Mouse (Mus musculus) large intestine, adult 2 months (tissue): ENCODE data around the gene Gm17949. TPM values are rescaled to one million over a fixed set of nuclear protein-coding genes. Genes with fewer than 3 reads are reported as not detected.

ENCODE experiments used
- polyA plus RNA-seq: library from polyadenylated mRNA; depleted of rRNA; stranded (reverse); fragments of >200 nt; gene quantifications from 2 replicates; pipeline ENCODE4 v1.2.3, GENCODE M21; 2012; rRNA removed

Gm17949 gene
- polyA plus RNA-seq, 1 experiment = not detected

Other genes with a start within 250 kb of the Gm17949 start
- gene Dus3l, start 246.7 kb upstream of the Gm17949 start, polyA plus RNA-seq = 42.7 and 53.1 TPM in 2 replicates
- 3.3 and 4.1 TPM in 2 replicates for gene Prr22, start 241.2 kb upstream of the Gm17949 start, polyA plus RNA-seq
- 6.2 and 9.9 TPM in 2 replicates for gene Rfx2, start 180.5 kb upstream of the Gm17949 start, polyA plus RNA-seq
- not detected in 2 replicates for gene Acsbg2, start 137.0 kb upstream of the Gm17949 start, polyA plus RNA-seq
- gene 1700061G19Rik, start 136.0 kb upstream of the Gm17949 start, polyA plus RNA-seq = 0.15 and 0.19 TPM in 2 replicates
- 32.3 and 39.8 TPM in 2 replicates for gene Mllt1, start 76.1 kb upstream of the Gm17949 start, polyA plus RNA-seq
- 13.3 and 19.9 TPM in 2 replicates for gene Acer1, start 29.3 kb upstream of the Gm17949 start, polyA plus RNA-seq
- 124 and 128 TPM in 2 replicates for gene Clpp, start 21.2 kb upstream of the Gm17949 start, polyA plus RNA-seq
- 30.1 and 31.5 TPM in 2 replicates for gene Alkbh7, start 14.1 kb upstream of the Gm17949 start, polyA plus RNA-seq
- gene Pspn, start 11.5 kb upstream of the Gm17949 start, polyA plus RNA-seq = not detected in 2 replicates
- gene Gtf2f1, start 181 bp upstream of the Gm17949 start, polyA plus RNA-seq = 37.4 and 43.8 TPM in 2 replicates
- gene Khsrp, start 20.1 kb downstream of the Gm17949 start, polyA plus RNA-seq = 45.6 and 60.9 TPM in 2 replicates
- not detected in 2 replicates for gene Slc25a41, start 30.2 kb downstream of the Gm17949 start, polyA plus RNA-seq
- 175 and 198 TPM in 2 replicates for gene Crb3, start 47.6 kb downstream of the Gm17949 start, polyA plus RNA-seq
- gene Slc25a23, start 48.4 kb downstream of the Gm17949 start, polyA plus RNA-seq = 16.5 TPM in 2 replicates
- gene Dennd1c, start 67.0 kb downstream of the Gm17949 start, polyA plus RNA-seq = 7.2 and 10.8 TPM in 2 replicates
- gene Tubb4a, start 76.3 kb downstream of the Gm17949 start, polyA plus RNA-seq = 3.2 and 4.2 TPM in 2 replicates
- 3.3 and 3.5 TPM in 2 replicates for gene Tnfsf9, start 93.9 kb downstream of the Gm17949 start, polyA plus RNA-seq
- 0.23 and 0.27 TPM in 2 replicates for gene Cd70, start 138.3 kb downstream of the Gm17949 start, polyA plus RNA-seq
- gene Tnfsf14, start 182.7 kb downstream of the Gm17949 start, polyA plus RNA-seq = 0.92 and 1.1 TPM in 2 replicates
- 72.7 and 75.6 TPM in 2 replicates for gene C3, start 216.7 kb downstream of the Gm17949 start, polyA plus RNA-seq
- 43.2 and 58.0 TPM in 2 replicates for gene Gpr108, start 237.0 kb downstream of the Gm17949 start, polyA plus RNA-seq
- gene Trip10, start 238.0 kb downstream of the Gm17949 start, polyA plus RNA-seq = 26.4 and 28.5 TPM in 2 replicates